Mouse (Mus musculus) thymus, postnatal 25 days (tissue): ENCODE results near the gene Heca.
A peak's percentile ranks its signal among the peaks of the same experiment; 100 is the strongest.
"Not testable (repeated sequence)": the region's sequence is repeated elsewhere in the genome, so short reads cannot be mapped to it uniquely, and the experiment has no call there.

Source experiments
- DNase-seq: peaks from one replicate; pipeline ENCODE4 v3.0.0; 2022

The Heca gene

GRCm38 (mm10) chr10:17947960-17948730, at the start of gene Heca:
TSS of gene Heca (minus strand) at chr10:17948067.
- peak; percentile 86 for DNase-seq

- no peak for DNase-seq
These were observed 42.7 kb upstream of the Heca start for GRCm38 (mm10) chr10:17990576-17990975.

- DNase-seq, result no peak
These were observed 41.3 kb upstream of the Heca start for GRCm38 (mm10) chr10:17989136-17989535.

- DNase-seq, result peak; percentile 11
These were observed 40.1 kb upstream of the Heca start for GRCm38 (mm10) chr10:17987823-17988423.

GRCm38 (mm10) chr10:17983313-17983712, 35.4 kb upstream of the Heca start:
- no peak for DNase-seq

GRCm38 (mm10) chr10:17966090-17966489, 18.2 kb upstream of the Heca start:
- no peak for DNase-seq

GRCm38 (mm10) chr10:17950761-17951160, 2.9 kb upstream of the Heca start:
- no peak for DNase-seq

GRCm38 (mm10) chr10:17947175-17947906, 526 bp downstream of the Heca start:
- DNase-seq, result peak; percentile 79

GRCm38 (mm10) chr10:17946799-17947174, 1.1 kb downstream of the Heca start:
- DNase-seq, result not testable (repeated sequence)

- DNase-seq, result no peak
These were observed 1.8 kb downstream of the Heca start for GRCm38 (mm10) chr10:17946046-17946445.

- no peak for DNase-seq
These were observed 14.2 kb downstream of the Heca start for GRCm38 (mm10) chr10:17933622-17934021.

GRCm38 (mm10) chr10:17932131-17932530, 15.7 kb downstream of the Heca start:
- DNase-seq, result no peak

GRCm38 (mm10) chr10:17931157-17931556, 16.7 kb downstream of the Heca start:
- no peak for DNase-seq

- DNase-seq, result no peak
These were observed 17.3 kb downstream of the Heca start for GRCm38 (mm10) chr10:17930445-17931083.

GRCm38 (mm10) chr10:17925200-17925599, 22.7 kb downstream of the Heca start:
- DNase-seq, result no peak

GRCm38 (mm10) chr10:17924166-17924565, 23.7 kb downstream of the Heca start:
- DNase-seq, result no peak

- no peak for DNase-seq
These were observed 26.5 kb downstream of the Heca start for GRCm38 (mm10) chr10:17921381-17921780.

GRCm38 (mm10) chr10:17919971-17920370, 27.9 kb downstream of the Heca start:
- DNase-seq, result peak; percentile 42

GRCm38 (mm10) chr10:17919032-17919431, 28.8 kb downstream of the Heca start:
- DNase-seq, result no peak

- no peak for DNase-seq
These were observed 39.1 kb downstream of the Heca start for GRCm38 (mm10) chr10:17908731-17909130.

- not testable (repeated sequence) for DNase-seq
These were observed 41.5 kb downstream of the Heca start for GRCm38 (mm10) chr10:17906405-17906804.

GRCm38 (mm10) chr10:17903449-17903848, 44.4 kb downstream of the Heca start:
- no peak for DNase-seq

- no peak for DNase-seq
These were observed 67.1 kb downstream of the Heca start for GRCm38 (mm10) chr10:17880724-17881123.
